Mouse (Mus musculus) hindbrain, embryonic 16.5 days (tissue): Measurements from ENCODE around the gene Trmt10c. TPM values are rescaled to one million over a fixed set of nuclear protein-coding genes. Genes with fewer than 3 reads are reported as not detected.
"Not testable (repeated sequence)": the region's sequence is repeated elsewhere in the genome, so short reads cannot be mapped to it uniquely, and the experiment has no call there.

Source experiments
- ATAC-seq: fragments of 200-750 bp; cut with Nextera tagmentation; 2 replicates; pipeline ENCODE4 v1.8.0; 2017; ENCODE audit warnings: moderate TSS enrichment, moderate library complexity
- H3K27ac ChIP-seq: fragments of 300-500 bp; sonication (generic); 2 replicates; pipeline ENCODE4 v1.5.1; 2014; ENCODE audit warnings: low read depth, mild to moderate bottlenecking, control low read depth, low read length, moderate library complexity
- H3K27me3 ChIP-seq: fragments of 300-500 bp; sonication (generic); replicated peaks from 2 replicates; pipeline ENCODE4 v1.6.1; 2014; ENCODE audit warnings: low read length; ENCODE audit not compliant: control insufficient read depth, insufficient read depth
- H3K36me3 ChIP-seq: fragments of 300-500 bp; sonication (generic); 2 replicates; pipeline ENCODE4 v1.6.1; 2014; ENCODE audit warnings: mild to moderate bottlenecking, low read length, moderate library complexity, mixed read lengths; ENCODE audit not compliant: control insufficient read depth, insufficient read depth
- H3K4me1 ChIP-seq: fragments of 300-500 bp; sonication (generic); 2 replicates; pipeline ENCODE4 v1.6.1; 2014; ENCODE audit warnings: low read depth, low read length; ENCODE audit not compliant: control insufficient read depth, insufficient read depth
- H3K4me2 ChIP-seq: fragments of 300-500 bp; sonication (generic); 2 replicates; pipeline ENCODE4 v1.6.1; 2014; ENCODE audit warnings: mild to moderate bottlenecking, low read length, control low read depth, moderate library complexity
- H3K4me3 ChIP-seq: fragments of 300-500 bp; sonication (generic); 2 replicates; pipeline ENCODE4 v1.5.1; 2014; ENCODE audit warnings: mild to moderate bottlenecking, low read length, control low read depth, moderate library complexity
- H3K9ac ChIP-seq: fragments of 300-500 bp; sonication (generic); 2 replicates; pipeline ENCODE4 v1.6.1; 2014; ENCODE audit warnings: low read depth, mild to moderate bottlenecking, control low read depth, low read length, moderate library complexity
- H3K9me3 ChIP-seq: fragments of 300-500 bp; sonication (generic); 2 replicates; pipeline ENCODE4 v1.6.1; 2014; ENCODE audit warnings: mild to moderate bottlenecking, low read length, moderate library complexity; ENCODE audit not compliant: control insufficient read depth
- WGBS: fragments of 180-500 bp; shearing (Covaris S2); extraction: QIAGEN DNeasy Blood & Tissue Kit; methylation state at CpG from one replicate; pipeline ENCODE4 v1.1.7; 2014; 5-methylcytosine and 5-hydroxymethylcytosine counted together
- polyA plus RNA-seq: library from polyadenylated mRNA; unstranded; fragments of >200 nt; fragmentation: Nextera tagmentation; extraction: Ambion mirVana; gene quantifications from 2 replicates; pipeline ENCODE4 v1.2.1, GENCODE M21; 2015

Gene Trmt10c
- polyA plus RNA-seq, 1 experiment from 2014 or later, result 17.5 TPM

DNA sequence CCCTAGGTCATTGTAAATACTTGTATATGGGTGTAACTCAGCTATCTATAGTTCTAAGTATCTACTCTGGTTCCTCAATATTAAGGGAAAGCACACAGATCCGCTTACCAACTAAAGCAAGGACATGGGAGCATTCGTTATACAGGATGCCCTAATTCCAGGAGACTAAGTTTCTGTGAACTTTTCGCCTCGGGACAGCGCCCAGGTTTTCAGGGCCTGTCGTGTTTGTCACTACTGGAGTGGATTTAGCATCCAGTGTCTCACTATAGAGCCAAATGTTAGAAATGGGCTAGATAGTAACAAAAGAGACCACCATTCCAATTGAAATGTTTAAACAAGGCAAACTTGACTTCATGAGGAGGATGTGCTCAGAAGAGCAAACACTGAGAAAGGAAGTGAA lies 35.5 kb upstream of the Trmt10c start:
- not testable (repeated sequence) for H3K4me2 ChIP-seq, H3K9ac ChIP-seq, H3K4me3 ChIP-seq, H3K36me3 ChIP-seq, ATAC-seq, H3K9me3 ChIP-seq, H3K27me3 ChIP-seq, H3K27ac ChIP-seq
- WGBS, result 94% methylated on average over 6 of the region's 6 CpGs
- peaks cover 11% of the 10 kb centered on the region for H3K4me1 ChIP-seq

DNA sequence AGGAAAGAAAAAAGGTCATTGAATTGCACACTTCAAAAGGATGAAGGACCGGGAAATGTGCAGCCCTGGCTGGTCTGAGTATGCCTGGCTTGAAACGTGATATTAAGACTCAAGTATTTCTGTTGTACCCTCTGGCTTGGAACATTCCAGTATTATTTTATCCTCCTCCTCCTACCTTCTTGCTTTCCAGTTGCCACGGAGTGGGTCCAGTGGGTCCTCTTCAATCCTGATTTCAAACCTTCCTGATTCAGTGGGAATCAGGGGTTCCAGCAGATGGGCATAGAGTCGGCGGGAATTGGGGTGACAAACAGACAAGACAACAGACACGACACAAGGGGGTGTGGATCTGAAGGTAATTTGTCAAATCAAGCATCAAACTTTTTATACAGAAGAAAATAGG lies 34.9 kb upstream of the Trmt10c start:
- H3K4me3 ChIP-seq, result no peak overlapping the region

DNA sequence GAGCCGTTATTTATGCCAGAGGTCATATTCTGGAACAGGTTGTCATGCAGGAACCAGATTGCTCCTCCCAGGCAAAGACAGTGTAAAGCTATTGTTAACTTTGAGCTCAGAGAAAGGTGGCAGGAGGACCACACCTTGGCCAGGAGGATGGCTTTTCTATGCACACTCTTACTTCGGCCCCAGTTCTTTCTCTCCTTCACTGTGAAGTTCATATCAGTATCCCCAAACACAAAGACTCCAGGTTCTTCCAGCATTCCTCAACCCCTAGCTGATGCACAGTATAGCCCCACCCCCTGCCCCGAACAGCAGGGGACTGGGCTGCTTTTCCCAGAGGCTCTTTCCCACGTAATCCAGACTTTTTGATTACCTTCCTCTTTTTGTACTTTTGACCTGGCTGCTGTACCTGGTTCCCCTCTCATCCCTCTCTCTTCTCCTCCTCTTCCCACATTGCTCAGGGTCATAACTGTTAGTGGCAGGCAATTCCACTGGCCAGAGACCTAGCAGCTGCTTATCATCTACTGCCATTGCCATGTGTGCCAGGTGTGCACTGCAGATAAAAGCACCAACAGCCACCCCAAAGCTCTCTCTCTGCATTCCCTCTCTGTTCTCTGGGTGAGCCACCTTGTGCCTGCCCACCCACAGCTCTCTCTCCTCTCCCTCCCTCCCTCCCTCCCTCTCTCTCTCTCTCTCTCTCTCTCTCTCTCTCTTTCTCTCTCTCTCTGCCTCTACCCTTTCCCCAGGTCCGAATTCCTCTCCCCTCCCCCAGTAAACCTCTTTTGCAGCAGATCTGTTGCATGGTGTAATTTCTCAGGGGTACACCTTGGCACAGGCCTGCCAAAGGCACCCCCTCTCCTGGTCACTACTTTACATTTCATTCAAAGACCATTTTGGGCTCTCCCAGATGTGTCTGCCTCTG lies 34.0 kb upstream of the Trmt10c start:
- Histone ChIP-seq H3K4me2 (no peak overlapping the region), H3K4me1 (peaks cover 6% of the 10 kb centered on the region), H3K27me3 (0 out of 2 replicates have a peak, but pooled peaks cover 2% of the 10 kb centered on the region), H3K4me3 (no peak overlapping the region), H3K9me3 (no peaks in the 10 kb centered on the region), H3K36me3 (no peaks in the 10 kb centered on the region), H3K9ac (no peak overlapping the region), H3K27ac (no peak overlapping the region)
- 48% methylated on average over 5 of the region's 5 CpGs for WGBS
- ATAC-seq, result no peak

More for the DNA sequence above, 34.9 kb upstream of the Trmt10c start:
- no peak for ATAC-seq
- Histone ChIP-seq H3K4me1 (peaks cover 11% of the 10 kb centered on the region), H3K4me2 (no peak overlapping the region), H3K27ac (no peak overlapping the region), H3K9ac (no peak overlapping the region), H3K9me3 (no peaks in the 10 kb centered on the region), H3K27me3 (no peaks in the 10 kb centered on the region), H3K36me3 (no peaks in the 10 kb centered on the region)
- 83% methylated on average over 6 of the region's 6 CpGs for WGBS

DNA sequence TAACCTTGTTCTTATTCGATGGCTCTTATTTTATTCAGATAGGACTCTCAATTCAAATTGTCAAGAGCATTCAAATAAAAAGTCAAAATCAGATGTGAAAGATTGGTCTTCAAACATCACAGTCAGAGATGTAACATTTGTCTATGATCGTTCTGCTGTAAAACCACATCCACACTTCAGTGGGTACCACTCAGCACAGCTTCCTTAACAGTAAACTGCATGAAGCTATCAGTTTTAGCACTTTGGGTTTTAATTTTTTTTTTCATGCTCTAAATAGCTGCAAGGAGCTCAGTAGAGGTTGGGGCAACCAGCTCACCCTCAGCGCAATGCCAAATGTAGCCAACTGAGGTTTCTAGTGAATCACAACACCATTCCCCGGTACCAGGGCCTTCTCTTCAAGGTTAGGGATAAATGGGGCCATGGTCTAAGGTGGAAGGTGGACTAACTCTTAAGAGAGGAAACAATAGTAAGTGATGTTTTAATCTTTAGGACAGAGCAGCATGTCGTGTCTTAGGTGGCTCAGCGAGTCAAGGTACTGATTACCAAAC lies 31.0 kb upstream of the Trmt10c start:
- Histone ChIP-seq H3K9ac (no peak overlapping the region), H3K4me3 (no peak overlapping the region), H3K9me3 (no peaks in the 10 kb centered on the region), H3K4me1 (no peaks in the 10 kb centered on the region), H3K27me3 (0 out of 2 replicates have a peak, but pooled peaks cover 2% of the 10 kb centered on the region), H3K4me2 (no peak overlapping the region), H3K27ac (no peak overlapping the region), H3K36me3 (no peaks in the 10 kb centered on the region)
- ATAC-seq, result no peak
- 95% methylated on average over 6 of the region's 6 CpGs for WGBS

DNA sequence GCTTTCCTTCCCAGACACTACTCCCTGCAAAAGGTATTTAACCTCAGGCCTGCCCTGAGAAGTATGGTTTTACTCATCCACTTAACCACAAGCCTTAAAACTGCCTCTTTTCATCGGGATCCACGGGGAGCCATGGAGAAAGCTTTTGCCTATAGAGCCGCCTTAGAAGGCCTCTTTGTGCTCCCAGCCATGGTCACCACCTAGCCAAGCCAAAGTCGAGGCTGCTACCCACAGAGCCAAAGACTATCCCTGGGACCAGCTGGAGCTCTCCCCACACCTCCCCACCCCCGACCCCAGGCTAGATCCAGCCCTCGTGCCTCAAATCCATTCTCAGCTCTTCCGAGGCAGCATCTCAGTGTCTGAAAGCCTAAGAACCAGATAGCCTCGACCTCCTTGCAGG lies 28.5 kb upstream of the Trmt10c start:
- no peak overlapping the region for H3K4me3 ChIP-seq
- 44% methylated on average over 8 of the region's 8 CpGs for WGBS
- H3K27ac ChIP-seq, result no peak overlapping the region
- 0 out of 2 replicates have a peak, but pooled peaks cover 2% of the 10 kb centered on the region for H3K27me3 ChIP-seq
- H3K4me2 ChIP-seq, result no peak overlapping the region
- no peak overlapping the region for H3K9ac ChIP-seq
- H3K4me1 ChIP-seq, result no peaks in the 10 kb centered on the region
- no peaks in the 10 kb centered on the region for H3K9me3 ChIP-seq
- no peaks in the 10 kb centered on the region for H3K36me3 ChIP-seq
- ATAC-seq, result no peak

DNA sequence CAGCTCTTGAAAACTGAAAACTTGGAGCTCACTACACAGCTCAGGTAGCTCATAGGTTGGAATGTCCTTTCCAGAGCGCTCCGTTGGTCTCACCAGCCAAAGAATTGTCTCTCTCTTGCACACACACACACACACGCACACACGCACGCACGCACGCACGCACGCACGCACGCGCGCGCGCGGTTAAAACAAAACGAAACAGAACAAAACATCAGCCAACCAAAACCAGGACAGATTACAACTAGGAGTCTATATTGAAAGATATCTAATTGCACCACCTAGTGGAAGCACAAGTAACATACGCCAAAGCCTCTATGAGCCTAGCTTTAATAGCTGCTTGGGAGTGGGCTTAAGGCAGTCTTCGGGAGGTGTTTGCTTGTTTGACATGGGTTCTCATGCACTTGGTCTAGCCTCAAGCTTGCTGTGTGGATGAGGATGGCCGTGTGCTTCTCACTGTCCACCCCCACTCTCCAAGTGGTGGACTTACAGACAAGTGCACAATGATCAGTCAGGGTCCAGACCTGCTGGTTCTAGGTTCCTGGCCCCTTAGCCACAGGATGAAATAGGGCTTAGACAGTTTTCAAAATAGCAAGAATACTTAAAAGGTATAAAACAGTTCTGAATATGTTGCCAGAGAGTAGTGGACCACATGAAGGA lies 26.8 kb upstream of the Trmt10c start:
- Histone ChIP-seq H3K27ac (peak overlapping the region; percentile 54; the same call in 1 of the 2 replicates), H3K27me3 (0 out of 2 replicates have a peak, but pooled peaks cover 2% of the 10 kb centered on the region), H3K4me3 (peak overlapping the region; percentile 41), H3K4me2 (peak overlapping the region; percentile 83), H3K9me3 (no peaks in the 10 kb centered on the region), H3K4me1 (no peaks in the 10 kb centered on the region), H3K36me3 (no peaks in the 10 kb centered on the region), H3K9ac (peak overlapping the region; percentile 44; the same call in 1 of the 2 replicates)
- ATAC-seq, result peak; percentile 94
- 4% methylated on average over 20 of the region's 20 CpGs for WGBS

DNA sequence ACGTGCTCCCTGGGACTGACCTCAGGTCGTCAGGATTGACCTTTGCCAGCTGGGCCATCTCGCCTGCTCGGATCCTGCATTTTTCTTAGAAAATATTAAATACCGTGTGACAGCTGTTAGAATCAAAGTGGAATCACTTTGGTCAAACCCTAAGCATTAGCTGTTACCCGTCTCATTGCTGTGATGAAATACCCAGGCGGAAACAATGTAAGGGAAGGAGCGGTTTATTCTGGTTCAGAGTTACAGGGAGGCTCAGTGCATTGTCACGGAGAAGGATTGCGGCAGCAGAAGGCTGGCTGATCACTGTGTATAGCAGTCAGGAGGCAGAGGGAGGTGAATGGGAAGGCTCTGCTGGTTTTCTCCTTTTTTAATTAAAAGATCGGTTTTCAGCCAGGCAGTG lies 25.4 kb upstream of the Trmt10c start:
- ATAC-seq, result no peak
- H3K27me3 ChIP-seq, result 0 out of 2 replicates have a peak, but pooled peaks cover 2% of the 10 kb centered on the region
- no peaks in the 10 kb centered on the region for H3K9me3 ChIP-seq
- WGBS, result 56% methylated on average over 11 of the region's 11 CpGs
- H3K4me2 ChIP-seq, result no peak overlapping the region
- no peak overlapping the region for H3K9ac ChIP-seq
- no peak overlapping the region for H3K27ac ChIP-seq
- no peak overlapping the region for H3K4me3 ChIP-seq
- no peaks in the 10 kb centered on the region for H3K4me1 ChIP-seq
- no peaks in the 10 kb centered on the region for H3K36me3 ChIP-seq

DNA sequence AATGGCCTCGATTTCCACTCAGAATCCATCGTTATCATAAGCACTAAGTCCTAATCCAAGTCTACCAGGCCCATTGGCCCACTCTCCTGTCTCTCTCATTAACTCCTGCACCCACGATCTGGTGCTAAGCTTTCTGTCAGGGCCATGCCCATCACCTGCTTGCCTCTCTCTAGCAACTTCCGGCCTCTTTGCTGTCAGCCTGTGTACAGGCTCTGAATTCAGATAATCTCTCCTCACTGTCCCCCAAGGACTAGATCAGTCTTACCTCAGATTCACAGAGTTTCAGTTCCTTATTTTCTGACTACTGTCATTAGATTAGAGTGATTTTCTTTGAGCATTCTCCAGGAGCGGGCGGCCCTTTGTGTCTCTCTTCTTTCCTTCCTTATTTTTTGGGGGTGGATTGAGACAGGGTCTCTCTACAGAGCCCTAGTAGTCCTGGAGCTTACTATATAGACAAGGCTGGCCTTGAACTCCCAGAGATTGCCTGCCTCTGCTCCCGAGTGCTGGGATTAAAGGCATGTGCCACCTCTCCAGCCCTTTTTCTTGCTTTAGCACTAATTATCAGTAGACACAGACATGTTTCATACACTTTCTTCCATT lies 24.5 kb upstream of the Trmt10c start:
- H3K9me3 ChIP-seq, result no peaks in the 10 kb centered on the region
- WGBS, result 80% methylated on average over 7 of the region's 7 CpGs
- no peaks in the 10 kb centered on the region for H3K36me3 ChIP-seq
- H3K4me1 ChIP-seq, result no peaks in the 10 kb centered on the region
- H3K4me2 ChIP-seq, result no peak overlapping the region
- no peak overlapping the region; the same call in 1 of the 2 replicates for H3K9ac ChIP-seq
- H3K4me3 ChIP-seq, result no peak overlapping the region
- 0 out of 2 replicates have a peak, but pooled peaks cover 2% of the 10 kb centered on the region for H3K27me3 ChIP-seq
- ATAC-seq, result no peak
- no peak overlapping the region for H3K27ac ChIP-seq
